Mouse (Mus musculus) liver, embryonic 18 days (tissue): Measurements from ENCODE around the gene Krtap12-1. TPM values are rescaled to one million over a fixed set of nuclear protein-coding genes. Genes with fewer than 3 reads are reported as not detected.

Experiments
- polyA plus RNA-seq: library from polyadenylated mRNA; depleted of rRNA; stranded (reverse); fragments of >200 nt; gene quantifications from 2 replicates; pipeline ENCODE4 v1.2.3, GENCODE M21; 2012; rRNA removed

Krtap12-1 gene
- polyA plus RNA-seq: not detected in 2 replicates

DNA sequence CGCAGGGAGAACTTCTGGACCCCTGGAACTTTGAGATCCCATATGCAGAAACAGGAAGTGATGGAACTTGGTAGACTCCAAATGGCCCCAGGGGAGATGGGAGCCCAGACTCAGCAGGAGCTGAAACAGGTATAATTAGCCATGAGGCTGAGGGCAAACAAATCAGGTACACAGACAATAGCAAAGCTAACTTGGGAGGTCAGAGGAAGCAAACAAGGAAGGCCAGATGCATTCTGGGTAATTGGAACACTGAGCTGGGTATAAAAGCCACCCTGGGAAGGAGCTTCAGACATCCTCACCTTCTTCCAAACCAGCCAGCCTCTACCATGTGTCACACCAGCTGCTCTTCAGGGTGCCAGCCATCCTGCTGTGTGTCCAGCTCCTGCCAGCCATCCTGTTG, at the start of gene Krtap12-1:
TSS of gene Krtap12-1 (plus strand) at position 301 of the 400 bp plus-strand sequence.

DNA sequence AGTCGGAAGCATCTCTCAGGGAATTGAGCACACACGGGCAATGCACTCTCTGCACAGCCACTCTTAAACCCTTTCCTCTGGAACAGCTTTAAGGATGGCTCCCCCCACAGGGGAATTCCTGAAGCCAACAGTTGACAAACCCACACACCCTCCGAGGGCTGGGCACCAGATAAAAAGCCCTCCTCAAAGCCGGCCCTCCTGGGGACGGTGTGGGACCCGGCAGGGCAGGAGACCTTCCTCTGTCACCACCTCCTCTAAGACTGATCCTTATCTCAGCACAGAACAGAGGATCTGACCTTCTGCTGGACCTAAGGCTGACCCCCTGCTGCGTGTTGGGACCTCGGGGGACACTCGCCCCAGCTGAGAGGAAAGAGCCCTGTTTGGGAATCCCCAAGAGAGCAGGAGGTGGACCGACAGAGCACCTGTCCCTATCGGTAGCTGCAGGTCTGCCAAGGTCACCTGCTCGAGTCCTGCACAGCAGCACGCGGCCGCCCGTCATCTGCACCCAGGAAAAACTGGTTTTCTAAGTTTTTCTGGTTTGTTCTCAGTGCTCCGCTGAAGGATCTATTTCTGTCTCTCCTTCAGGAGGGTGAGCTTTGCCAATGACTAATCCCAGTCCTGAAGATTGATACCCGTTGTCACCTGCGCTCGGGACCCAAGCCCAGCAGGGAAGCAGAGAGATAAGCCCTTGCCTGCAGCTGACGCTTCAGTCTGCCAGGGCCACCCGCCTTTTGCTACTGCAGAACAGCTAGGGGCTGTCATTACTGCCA, 34.3 kb upstream of the Krtap12-1 start, which contains the start of gene Tspear:
TSS of gene Tspear (plus strand) at position 675 of the 770 bp plus-strand sequence.

DNA sequence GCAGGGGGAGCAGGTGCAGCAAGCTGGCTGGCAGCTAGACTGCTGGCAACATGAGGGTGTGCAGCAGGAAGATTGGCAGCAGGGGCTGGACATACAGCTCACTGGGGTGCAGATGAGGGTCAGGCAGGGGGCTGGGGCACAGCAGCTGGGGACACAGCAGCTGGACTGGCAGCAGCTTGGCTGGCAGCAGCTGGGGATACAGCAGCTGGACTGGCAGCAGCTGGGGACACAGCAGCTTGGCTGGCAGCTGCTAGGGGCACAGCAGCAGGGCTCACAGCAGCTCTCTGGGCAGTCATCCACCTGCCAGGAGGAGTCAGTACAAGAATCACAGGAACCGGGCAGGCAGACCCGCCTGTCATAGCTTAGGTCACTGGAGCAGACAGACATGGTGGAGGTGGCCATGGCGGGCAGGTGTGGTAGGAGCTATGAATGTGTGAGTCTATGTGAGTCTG, 30.0 kb upstream of the Krtap12-1 start, which contains the start of gene Gm19402:
TSS of gene Gm19402 (minus strand) at position 402 of the 452 bp plus-strand sequence.

DNA sequence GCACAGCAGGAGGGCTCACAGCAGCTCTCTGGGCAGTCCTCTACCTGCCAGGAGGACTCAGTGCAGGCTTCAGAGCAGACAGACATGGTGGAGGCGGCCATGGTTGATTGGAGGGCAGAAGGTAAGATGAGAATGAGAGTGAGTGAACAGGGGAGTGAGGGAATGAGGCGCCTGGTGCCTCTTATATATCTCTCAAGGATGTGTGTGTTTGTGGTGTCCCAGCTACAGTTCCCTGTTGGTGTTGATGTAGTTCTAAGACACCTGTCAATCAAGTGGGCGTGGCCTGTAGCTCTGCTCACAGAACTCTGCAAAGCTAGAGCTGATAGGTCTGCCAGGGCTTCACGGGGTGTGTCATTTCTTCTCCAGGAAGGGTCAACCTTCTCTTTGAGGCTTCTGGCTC, 23.3 kb upstream of the Krtap12-1 start, which contains the start of gene Gm9508:
TSS of gene Gm9508 (minus strand) at position 101 of the 400 bp plus-strand sequence.

DNA sequence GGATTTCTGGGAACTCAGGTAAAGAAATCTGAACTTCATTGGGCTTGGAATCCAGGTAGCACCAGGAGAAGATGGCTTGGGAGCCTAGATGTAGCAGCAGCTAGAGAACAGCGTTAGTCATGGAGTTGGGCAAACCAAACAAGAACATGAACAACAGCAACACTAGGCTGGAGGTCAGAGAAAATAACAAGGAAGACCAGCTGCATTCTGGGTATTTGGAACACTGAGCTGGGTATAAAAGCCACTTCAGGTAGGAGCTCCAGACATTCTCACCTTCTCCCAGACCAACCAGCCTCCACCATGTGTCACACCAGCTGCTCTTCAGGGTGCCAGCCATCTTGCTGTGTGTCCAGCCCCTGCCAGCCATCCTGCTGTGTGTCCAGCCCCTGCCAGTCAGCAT, 14.1 kb upstream of the Krtap12-1 start, which contains the start of gene Gm10272:
TSS of gene Gm10272 (plus strand) at position 301 of the 400 bp plus-strand sequence.

DNA sequence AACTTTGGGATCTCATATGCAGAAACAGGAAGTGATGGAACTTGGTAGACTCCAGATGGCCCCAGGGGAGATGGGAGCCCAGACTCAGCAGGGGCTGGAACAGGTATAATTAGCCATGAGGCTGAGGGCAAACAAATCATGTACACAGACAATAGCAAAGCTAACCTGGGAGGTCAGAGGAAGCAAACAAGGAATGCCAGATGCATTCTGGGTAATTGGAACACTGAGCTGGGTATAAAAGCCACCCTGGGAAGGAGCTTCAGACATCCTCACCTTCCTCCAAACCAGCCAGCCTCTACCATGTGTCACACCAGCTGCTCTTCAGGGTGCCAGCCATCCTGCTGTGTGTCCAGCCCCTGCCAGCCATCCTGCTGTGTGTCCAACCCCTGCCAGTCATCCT, 9.2 kb upstream of the Krtap12-1 start, which contains the start of gene Gm10024:
TSS of gene Gm10024 (plus strand) at position 301 of the 400 bp plus-strand sequence.

DNA sequence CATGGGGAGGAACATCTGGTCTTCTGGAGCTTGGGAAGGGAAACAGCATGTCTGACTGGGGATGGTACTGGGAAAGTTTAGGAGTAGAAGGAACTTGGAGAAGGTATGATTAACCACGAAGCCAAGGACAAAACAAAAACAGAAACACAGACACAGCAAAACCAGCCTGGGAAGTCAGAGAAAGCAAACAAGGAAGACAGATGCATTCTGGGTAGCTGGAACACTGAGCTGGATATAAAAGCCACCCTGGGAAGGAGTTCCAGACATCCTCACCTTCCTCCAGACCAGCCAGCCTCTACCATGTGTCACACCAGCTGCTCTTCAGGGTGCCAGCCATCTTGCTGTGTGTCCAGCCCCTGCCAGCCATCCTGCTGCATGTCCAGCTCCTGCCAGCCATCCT, 4.9 kb upstream of the Krtap12-1 start, which contains the start of gene Gm10142:
TSS of gene Gm10142 (plus strand) at position 301 of the 400 bp plus-strand sequence.

DNA sequence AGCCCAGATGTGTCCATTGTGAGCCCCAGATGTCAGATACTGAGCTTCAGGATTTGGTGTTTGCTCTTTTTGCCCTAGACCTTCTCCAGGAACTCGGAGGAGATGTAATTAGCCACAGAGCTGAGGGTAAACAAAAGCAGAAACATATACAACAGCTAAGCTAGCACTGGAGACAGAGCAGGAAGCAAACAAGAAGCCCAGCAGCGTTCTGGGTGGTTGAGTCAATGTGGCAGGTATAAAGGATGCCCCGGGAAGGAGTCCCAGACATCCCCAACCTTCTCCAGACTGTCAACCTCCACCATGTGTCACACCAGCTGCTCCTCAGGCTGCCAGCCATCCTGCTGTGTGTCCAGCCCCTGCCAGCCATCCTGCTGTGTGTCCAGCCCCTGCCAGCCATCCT, 5.8 kb downstream of the Krtap12-1 start, which contains the start of gene Gm10100:
TSS of gene Gm10100 (plus strand) at position 301 of the 400 bp plus-strand sequence.

DNA sequence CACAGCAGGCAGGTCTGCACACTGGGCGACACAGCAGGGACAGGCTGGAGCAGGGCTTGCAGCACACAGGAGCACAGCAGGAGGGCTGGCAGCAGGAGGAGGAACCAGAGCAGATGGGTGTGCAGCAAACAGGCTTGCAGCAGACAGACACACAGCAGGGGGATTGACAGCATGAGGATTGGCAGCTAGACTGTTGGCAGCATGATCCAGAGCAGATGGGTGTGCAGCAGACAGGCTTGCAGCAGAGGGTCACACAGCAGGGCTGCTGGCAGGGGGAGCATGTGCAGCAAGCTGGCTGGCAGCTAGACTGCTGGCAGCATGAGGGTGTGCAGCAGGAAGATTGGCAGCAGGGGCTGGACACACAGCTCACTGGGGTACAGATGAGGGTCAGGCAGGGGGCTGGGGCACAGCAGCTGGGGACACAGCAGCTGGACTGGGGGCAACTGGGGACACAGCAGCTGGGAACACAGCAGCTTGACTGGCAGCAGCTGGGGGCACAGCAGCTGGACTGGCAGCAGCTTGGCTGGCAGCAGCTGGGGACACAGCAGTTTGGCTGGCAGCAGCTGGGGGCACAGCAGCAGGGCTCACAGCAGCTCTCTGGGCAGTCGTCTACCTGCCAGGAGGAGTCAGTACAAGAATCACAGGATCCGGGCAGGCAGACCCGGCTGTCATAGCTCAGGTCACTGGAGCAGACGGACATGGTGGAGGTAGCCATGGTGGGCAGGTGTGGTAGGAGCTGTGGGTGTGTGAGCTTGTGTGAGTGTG, 21.7 kb downstream of the Krtap12-1 start, which contains the start of gene Gm18596:
TSS of gene Gm18596 (minus strand) at position 715 of the 765 bp plus-strand sequence.

DNA sequence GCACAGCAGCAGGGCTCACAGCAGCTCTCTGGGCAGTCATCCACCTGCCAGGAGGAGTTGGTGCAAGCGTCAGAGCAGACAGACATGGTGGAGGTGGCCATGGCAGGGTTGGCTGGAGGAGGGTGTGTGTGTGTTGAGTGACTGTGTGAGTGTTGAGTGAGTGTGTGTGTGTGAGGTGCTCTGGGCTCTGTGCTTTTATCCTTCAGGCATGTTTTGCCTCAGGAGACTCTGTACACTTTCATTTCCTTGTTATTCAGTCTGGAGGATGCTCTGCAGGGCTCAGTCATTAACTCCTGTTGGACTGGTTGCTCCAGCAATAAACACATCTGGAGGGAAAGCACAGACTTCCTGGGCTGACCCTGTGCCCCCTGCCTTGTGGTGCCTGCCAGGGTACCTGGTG, 30.9 kb downstream of the Krtap12-1 start, which contains the start of gene Gm9736:
TSS of gene Gm9736 (minus strand) at position 101 of the 400 bp plus-strand sequence.

DNA sequence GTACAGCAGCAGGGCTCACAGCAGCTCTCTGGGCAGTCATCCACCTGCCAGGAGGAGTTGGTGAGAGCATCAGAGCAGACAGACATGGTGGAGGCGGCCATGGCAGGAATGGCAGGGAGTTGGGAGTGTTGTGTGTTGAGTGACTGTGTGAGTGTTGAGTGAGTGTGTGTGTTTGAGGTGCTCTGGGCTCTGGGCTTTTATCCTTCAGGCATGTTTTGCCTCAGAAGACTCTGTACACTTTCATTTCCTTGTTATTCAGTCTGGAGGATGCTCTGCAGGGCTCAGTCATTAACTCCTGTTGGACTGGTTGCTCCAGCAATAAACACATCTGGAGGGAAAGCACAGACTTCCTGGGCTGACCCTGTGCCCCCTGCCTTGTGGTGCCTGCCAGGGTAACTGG, 39.2 kb downstream of the Krtap12-1 start, which contains the start of gene Gm3233:
TSS of gene Gm3233 (minus strand) at position 101 of the 400 bp plus-strand sequence.

Other genes with a start within 250 kb of the Krtap12-1 start
- 9.8 and 10.5 TPM in 2 replicates for gene Fam207a, start 204.8 kb upstream of the Krtap12-1 start, polyA plus RNA-seq
- 25.0 and 31.3 TPM in 2 replicates for gene Itgb2, start 190.3 kb upstream of the Krtap12-1 start, polyA plus RNA-seq
- gene Pttg1ip, start 138.9 kb upstream of the Krtap12-1 start, polyA plus RNA-seq: 77.8 TPM in 2 replicates
- 123 and 134 TPM in 2 replicates for gene Sumo3, start 114.5 kb upstream of the Krtap12-1 start, polyA plus RNA-seq
- gene Gm49325, start 114.4 kb upstream of the Krtap12-1 start, polyA plus RNA-seq: 0.16 TPM in 1 of 2 replicates, not detected in the other
- 22.9 and 27.2 TPM in 2 replicates for gene Ube2g2, start 98.3 kb upstream of the Krtap12-1 start, polyA plus RNA-seq
- gene Tspear, start 34.0 kb upstream of the Krtap12-1 start, polyA plus RNA-seq: 0.10 and 0.12 TPM in 2 replicates
- gene Gm19402, start 29.8 kb upstream of the Krtap12-1 start, polyA plus RNA-seq: not detected in 2 replicates
- not detected in 2 replicates for gene Gm9508, start 23.4 kb upstream of the Krtap12-1 start, polyA plus RNA-seq
- not detected in 2 replicates for gene Gm10272, start 14.0 kb upstream of the Krtap12-1 start, polyA plus RNA-seq
- not detected in 2 replicates for gene Gm10024, start 9.1 kb upstream of the Krtap12-1 start, polyA plus RNA-seq
- not detected in 2 replicates for gene Gm10142, start 4.8 kb upstream of the Krtap12-1 start, polyA plus RNA-seq
- gene Gm10100, start 5.9 kb downstream of the Krtap12-1 start, polyA plus RNA-seq: not detected in 2 replicates
- not detected in 2 replicates for gene Gm18596, start 22.0 kb downstream of the Krtap12-1 start, polyA plus RNA-seq
- gene Gm9736, start 30.8 kb downstream of the Krtap12-1 start, polyA plus RNA-seq: not detected in 2 replicates
- not detected in 2 replicates for gene Gm3233, start 39.1 kb downstream of the Krtap12-1 start, polyA plus RNA-seq
- gene Gm3238, start 50.7 kb downstream of the Krtap12-1 start, polyA plus RNA-seq: not detected in 2 replicates
- gene Gm7138, start 56.3 kb downstream of the Krtap12-1 start, polyA plus RNA-seq: not detected in 2 replicates
- not detected in 2 replicates for gene Gm3250, start 61.9 kb downstream of the Krtap12-1 start, polyA plus RNA-seq
- not detected in 2 replicates for gene Gm7137, start 67.6 kb downstream of the Krtap12-1 start, polyA plus RNA-seq
- gene Gm9639, start 74.5 kb downstream of the Krtap12-1 start, polyA plus RNA-seq: not detected in 2 replicates
- gene Gm19668, start 78.5 kb downstream of the Krtap12-1 start, polyA plus RNA-seq: not detected in 2 replicates
- gene Gm9507, start 91.2 kb downstream of the Krtap12-1 start, polyA plus RNA-seq: not detected in 2 replicates
- gene Gm2696, start 94.1 kb downstream of the Krtap12-1 start, polyA plus RNA-seq: not detected in 2 replicates
- gene Krtap10-4, start 106.5 kb downstream of the Krtap12-1 start, polyA plus RNA-seq: not detected in 2 replicates
- not detected in 2 replicates for gene Krtap10-10, start 115.3 kb downstream of the Krtap12-1 start, polyA plus RNA-seq
- not detected in 2 replicates for gene Gm36176, start 126.2 kb downstream of the Krtap12-1 start, polyA plus RNA-seq
- gene Gm10318, start 132.3 kb downstream of the Krtap12-1 start, polyA plus RNA-seq: not detected in 2 replicates
- gene Gm3285, start 141.4 kb downstream of the Krtap12-1 start, polyA plus RNA-seq: not detected in 2 replicates
- gene Lrrc3, start 181.9 kb downstream of the Krtap12-1 start, polyA plus RNA-seq: 17.4 and 18.2 TPM in 2 replicates
- gene Trpm2, start 250.0 kb downstream of the Krtap12-1 start, polyA plus RNA-seq: 9.9 and 16.6 TPM in 2 replicates